Mouse (Mus musculus) kidney, adult 8-10 months (tissue): ENCODE results near the gene Adra1b.

ENCODE experiments used
- DNase-seq, 2 experiments: peaks; one replicate each; pipeline ENCODE4 v3.0.0; 2022

Gene Adra1b

DNA sequence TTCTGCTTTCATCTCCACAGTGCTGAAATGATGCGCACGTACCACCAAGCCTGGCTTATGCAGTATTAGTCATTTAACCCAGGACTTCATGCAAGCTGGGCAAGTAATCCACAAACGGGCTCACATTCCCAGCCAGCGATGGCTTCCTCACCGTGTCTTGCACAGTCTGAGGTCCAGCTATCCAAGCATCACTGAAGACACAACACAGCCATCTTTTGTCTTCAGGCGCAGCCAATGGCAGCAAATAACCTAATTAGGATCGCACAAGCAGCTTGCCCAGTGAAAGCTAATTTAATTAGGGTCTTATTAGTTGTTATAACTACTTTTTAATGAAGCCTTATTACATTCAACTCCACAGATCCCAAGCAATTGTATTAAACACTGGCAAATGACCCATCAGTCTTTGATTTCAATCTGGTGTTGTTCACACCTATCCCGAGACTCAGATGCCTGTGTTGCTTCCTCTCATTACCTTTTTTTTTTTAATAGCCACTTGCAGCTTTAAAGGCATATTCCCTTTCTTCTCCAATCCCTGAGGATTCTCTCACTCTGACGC lies 83.6 kb downstream of the Adra1b start:
- no peak for DNase-seq

DNA sequence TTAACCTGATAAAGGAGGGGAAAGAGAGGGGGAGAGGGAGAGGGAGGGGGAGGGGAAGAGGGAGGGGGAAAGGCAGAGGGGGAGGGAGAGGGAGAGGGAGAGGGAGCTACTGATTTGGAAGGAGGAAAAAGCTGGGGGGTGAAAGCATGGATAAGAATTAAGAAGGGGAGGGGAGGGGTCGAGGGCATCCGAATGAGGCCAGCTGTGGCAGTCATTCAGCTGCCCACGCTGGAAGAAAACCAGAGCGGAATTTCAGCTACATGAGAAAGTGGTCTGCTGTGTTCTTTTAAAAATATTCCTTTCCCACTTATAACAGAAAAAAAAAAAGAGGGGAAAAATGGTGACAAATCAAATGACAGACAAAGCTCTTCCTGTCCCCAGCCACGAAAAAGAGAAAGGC lies 88.5 kb downstream of the Adra1b start:
- DNase-seq: no peak

DNA sequence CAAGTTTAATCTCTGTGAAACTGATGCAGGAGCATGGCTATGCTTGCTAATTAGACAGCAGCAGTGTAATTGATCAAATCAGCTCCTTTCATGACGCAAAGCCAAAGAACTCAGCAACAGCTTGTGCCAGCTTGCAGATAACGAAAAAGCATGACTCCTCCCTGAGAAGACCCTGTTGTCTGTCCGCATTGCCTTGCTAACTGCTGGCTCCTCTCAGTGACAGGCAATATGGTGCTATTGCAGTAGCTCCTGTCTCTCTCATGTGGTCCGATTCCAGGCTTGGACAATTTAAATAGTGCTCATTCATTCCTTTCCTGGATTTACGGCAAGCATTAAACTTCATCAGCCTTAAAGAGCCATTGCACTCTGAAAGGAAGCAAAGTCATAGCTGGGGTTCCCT lies 93.3 kb downstream of the Adra1b start:
- no peak for DNase-seq

DNA sequence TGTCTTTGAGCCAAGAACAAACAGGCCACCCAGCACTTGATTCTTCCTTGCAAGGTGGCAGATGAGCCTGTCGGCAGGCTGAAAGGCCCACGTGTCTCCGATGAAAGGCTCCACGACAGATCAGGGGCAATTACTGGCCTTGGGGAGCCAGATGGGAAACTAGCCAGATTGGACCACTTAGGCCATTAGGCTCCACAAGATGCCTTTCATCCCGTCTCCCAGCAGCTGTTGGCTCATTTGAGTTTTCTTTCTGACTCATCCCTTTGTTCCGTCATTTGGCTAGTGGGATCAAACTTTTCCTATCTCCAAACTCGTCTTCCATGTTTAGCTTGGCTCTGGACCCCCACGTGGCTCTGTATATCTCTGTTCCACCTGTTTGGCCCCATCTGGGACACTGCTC lies 105.0 kb downstream of the Adra1b start:
- DNase-seq: no peak

DNA sequence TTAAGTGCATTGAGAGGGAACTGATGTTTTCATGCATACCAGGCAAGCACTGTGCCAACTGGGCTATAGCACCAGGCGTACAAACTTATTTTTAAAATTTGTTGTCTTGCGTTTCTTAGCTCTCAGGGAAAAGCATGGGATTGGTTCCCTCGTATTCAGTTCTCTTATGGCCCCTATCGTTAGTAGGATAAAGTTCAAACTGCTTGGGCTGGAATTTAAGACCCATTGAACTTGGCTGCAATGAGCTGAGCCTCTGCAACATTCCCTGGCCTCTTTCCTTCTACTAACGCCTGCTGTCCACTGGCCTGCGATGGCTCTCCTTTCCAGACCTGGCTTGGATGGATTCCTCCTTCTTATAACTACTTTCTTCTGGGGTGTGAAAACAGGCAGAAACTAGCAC lies 110.6 kb downstream of the Adra1b start:
- no peak for DNase-seq

DNA sequence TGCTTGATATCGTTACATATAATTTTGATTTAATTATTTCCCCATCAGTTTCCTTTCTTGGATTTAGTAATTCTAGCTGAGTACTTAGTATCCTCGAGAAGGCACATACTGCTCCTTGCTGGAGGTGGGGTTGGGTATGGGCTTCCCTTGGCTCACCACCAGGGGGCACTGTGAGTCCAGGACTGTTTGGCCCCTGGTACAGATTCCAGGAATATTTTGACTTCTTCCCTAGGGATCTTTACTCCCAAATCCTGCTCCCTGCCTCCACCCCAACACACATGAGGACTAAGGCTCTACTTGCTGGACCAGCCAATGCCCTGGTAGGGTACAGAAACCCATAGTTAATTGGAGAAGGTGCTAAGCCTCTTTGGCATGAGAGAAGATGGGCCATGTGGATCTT lies 117.2 kb downstream of the Adra1b start:
- DNase-seq: peak; percentile 61 to 74

DNA sequence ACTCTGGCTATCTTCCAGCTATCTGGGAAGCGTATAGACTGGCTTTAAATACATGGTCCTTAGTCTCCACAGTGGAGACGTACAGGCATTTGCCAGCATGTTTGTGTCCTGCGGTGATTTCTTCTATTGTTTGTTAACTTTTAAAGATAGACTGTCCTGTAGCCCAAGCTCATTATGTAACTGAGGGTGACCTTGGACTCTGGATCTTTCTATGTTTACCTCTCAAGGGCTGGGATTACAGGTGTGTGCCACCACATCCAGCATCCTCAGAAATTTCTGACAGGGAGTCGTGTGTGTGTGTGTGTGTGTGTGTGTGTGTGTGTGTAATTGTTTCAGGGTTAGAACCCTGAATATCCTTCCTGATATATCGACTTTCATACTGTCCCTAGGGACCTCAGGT lies 117.9 kb downstream of the Adra1b start:
- DNase-seq: no peak

DNA sequence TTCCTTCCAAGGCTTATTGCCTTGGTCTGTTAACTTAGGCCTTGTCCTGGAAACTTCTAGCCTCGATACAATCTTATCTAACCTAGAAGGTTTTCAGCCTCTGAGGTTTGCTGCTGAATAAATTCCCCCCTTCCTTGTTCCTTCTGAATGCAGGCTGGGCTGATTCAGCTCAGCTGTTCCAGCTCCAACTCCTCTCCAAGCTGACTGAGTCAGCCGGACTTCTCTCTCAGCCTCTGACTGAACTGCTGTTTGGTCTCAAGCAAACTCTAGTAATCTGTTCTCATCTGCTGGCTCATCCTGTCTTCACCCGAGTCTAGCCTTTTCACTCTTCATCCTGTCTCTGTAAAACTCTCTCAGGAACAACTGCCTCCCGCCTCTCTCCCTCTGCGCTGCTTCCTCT lies 121.5 kb downstream of the Adra1b start:
- DNase-seq: no peak

DNA sequence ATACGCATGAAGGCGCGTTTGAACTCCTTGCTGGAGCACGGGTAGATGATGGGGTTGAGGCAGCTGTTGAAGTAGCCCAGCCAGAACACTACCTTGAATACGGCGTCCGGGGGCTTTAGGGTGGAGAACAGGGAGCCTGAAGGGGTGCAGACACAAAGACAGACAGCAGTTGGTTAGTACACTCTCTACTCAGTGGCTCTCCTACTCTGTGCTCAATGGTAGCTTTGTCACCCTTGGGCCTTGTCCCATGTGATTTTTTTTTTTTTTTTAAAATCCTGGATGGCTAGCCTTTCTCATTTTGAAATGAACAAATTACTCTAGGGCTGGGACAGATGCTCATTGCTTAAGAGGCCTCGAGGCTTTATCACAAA lies 124.7 kb downstream of the Adra1b start:
- no peak for DNase-seq

DNA sequence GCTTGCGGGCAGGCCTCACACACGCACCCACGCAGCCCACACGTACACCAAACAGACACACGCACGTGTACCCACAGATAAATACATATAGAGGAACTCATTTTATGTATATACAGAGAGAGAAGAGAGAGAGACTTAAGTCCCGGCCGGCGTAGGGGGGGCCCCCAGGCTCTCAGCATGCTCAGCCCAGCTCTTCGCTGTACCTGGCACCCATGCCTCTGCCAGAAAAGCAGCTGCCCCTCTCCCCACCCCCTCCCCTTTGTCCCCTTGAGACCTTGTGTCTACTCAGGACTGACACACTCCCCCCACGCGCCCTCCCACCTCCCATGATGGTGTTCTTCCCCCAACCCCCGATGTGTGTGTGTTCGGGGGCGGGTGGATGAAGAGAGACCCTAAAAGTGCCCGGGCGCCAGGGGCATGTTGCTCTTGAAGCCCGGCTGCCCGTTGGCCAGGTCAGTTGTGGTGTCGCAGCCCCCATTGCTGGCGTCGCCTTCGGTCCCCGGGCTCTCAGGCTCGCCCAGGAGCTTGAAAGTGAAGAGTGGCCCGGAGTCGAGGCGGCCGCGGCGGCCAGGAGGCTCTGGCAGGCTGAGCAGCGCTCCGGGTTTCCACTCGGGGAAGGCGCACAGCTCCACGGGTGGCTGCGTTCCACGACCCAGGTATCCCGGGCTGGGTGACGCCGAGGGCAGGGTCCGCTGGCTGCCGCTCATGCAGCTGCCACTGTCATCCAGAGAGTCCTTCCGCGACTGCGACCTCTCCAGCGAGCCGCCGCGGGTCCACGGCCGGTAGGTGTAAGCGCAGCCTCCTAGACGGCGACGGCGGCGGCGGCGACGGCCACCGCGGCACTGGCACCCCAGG lies 125.3 kb downstream of the Adra1b start:
- peak in 1 of 2 experiments; percentile 13 for DNase-seq

DNA sequence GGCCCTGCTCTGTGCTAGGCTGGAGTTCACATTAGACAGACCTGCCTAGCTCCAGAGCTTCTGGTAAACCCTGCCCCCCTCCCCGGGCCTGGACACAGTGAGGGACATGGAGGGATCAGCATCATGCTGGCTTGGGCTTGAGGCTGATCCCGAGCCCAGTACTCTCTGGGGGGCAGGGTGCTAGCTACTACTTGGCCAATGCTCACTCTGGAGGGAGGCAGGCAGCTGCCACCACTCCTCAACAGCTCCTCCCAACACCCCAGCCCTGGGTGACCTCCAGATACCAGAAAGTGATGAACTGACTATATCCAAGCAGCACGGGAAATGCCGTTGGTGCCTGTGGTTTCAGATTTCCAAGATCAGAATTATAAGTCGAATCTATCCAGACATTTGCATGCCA lies 127.3 kb downstream of the Adra1b start:
- DNase-seq: peak; percentile 31 to 46

DNA sequence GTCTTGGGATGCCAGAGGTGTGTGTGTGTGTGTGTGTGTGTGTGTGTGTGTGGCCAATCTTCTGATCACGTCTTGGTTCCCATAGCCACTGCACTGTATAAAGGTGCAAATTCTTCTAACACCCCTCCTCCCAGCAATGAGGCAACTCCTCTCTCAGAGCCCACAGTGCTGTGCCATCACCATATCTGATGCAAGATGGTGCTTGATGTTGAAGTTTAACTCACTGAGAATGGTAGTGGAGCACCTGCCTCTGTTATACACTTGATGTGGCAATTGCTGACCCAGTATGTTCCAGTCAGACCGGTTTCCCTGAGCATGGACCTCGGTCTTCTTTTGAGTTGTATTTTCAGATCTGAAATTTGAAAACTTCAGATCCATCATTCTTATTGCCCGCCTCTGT lies 130.9 kb downstream of the Adra1b start:
- no peak for DNase-seq

DNA sequence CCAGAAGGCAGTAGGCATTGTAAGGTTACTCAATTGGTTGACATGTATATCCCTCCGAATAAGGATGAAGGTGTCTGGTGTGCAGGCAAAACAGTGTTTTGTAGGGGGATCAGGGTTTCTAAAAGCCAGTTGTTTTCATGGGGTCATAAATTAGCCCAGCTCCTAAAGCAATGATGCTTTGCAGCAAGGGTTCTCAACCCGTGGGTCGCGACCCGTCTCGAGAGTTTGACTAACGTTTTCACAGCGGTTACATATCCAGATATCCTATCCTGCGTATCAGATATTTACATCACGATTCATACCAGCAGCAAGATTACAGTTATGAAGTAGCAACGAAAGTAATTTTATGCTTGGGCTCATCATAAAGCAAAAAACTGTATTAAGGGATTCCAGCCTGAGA lies 133.3 kb downstream of the Adra1b start:
- DNase-seq: no peak

DNA sequence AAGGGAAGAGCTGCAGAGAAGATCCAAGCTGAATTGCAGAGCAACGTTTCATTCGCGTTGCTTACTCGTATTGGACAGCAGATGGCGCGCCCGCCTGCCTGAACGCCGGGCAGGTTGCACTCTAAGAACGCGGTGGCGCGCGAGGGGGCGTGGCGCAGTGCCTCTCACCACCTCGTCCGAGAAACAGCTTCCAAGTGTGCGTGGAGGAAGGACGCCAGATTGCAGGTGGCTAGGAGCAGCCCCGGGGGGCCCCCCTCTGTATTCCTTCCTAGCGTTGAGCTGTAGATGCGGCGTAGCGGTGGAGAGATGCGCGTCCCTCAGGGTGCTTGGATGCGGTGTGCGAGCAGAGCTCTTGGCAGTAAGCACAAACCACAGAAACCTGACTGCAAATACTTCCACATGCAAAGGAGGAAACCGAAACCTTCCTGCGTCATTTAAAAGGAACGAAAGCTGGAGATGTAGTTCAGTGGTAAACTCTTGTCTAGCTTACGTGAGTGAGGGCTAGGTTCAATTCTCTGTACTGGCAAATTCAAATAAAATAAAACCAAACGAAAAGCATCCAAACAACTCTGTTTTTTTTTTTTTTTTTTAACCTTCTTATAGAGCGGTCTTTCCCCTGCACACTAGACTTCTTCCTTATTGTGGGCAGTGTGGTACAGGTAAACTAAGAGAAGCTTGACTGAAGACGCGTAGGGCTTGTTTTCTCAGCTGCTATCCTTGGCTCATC lies 133.9 kb downstream of the Adra1b start:
- peak; percentile 56 to 72 for DNase-seq

DNA sequence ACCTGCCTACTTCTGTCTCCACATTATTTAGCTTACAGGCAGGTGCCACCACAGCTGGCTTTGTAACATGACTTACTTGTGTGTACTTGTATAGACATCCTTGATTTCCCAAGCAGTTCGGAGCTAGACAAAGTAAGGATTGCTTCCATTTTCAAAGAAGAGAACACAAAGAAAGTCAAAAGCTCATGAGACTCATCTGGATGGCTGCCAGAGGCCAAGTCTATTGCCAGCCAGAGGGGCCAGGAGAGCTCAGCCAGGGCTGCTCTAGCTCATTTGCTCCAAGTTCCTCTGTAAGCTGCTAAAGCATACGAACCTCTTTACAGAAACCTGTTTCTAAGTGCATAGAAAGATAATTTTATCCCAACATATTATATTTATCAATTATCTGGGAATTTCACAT lies 142.6 kb downstream of the Adra1b start:
- no peak for DNase-seq

DNA sequence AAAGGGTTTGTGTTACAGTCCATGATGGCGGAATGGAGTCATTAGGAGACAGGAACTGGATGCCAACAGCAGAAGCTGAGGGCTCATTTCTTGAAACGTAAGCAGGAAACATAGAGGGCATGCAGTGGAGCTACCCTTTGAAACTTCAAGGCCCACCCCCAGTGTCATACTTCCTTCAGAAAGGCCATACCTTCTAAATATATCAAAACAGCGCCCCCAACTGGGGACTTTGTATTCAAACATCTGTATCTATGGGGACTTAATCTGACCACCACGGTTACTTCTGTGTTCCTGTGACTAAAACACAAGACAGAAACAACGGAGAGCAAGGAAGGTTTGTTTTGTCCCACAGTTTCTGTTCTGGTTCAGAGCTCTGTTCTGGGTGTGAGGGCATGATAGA lies 145.6 kb downstream of the Adra1b start:
- no peak for DNase-seq

DNA sequence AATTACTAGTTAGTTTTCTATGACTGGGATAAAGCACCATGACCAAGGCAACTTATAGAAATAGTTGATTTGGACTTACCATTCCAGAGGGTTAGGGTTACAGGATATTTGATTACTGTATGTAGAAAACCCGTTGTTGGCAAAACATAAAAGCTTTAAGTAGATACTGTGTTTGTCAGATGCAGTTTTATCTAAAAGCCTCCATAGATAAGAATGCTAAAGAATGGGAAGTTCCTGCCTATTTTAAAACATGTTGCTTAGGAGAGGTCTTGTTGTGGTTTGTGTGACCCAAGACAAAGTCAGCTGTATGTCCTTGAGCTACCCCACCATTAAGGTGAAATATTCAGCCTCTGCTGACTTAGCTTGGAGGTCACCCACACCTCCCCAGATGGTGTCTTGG lies 146.4 kb downstream of the Adra1b start:
- no peak for DNase-seq

DNA sequence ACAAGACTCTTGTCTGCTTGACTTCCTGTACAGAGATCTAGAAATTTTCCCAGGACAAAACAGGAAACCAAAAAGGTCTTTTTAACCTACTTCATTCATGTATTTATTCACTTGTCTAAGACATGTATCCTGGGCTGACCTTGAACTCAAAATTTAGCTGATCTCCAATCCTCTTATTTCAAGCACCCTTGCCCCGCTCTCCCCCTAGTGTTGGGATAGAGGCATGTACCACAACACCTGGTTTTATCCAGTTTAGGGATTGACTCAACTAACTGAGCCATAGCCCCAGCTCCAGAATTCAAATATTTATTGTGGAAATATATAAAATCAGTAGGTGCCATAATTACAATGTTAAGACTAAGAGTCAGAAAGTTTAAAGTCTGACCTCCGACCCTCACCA lies 149.5 kb downstream of the Adra1b start:
- no peak for DNase-seq

DNA sequence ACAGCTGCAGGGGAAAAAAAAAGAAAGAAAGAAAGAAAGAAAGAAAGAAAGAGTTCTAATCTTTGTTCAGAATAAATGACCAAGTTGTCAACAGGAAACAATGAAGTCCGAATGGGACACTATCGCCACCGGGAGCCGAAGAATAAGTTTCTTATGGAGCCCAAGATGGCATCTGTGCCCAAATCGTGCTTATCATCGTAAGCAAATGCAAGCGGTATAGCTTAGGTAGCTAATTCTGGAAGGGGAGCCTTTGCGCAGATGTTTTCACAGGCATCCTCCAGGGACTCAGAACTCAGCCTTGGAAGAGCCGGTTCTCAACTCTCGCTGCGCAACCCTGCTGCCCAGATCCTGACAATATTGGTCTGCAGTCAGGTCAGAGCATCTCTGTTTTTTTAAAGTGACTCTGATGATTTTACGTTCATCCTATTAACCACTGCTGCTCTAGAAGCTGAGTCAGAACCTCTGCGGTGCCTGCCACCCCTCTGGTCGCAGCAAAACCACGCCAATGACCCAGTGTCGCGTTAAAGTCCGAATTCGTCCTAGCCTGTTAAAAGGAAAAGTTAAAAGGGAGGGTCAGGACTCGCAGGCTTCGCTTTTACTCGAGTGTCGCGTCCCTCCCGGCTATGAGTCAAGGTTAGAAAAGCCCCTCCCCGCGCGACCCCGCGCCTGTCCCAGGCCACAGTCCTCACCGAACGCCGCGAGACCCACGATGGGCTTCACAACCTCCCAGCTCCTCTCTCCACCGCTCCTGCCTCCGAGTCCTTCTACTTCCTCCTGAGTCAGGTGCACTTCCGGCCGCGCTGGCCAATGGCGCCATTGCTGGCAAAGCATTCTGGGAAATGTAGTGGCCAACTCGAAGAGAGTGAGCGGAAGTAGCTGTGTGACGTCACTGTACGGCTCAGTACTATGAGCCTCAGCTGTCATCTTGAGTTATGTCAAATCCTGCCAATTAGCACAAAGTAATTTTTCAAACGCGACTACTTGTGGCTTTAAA lies 153.5 kb downstream of the Adra1b start, which contains the start of gene Ttc1:
Gene Ttc1 (minus strand): TSS at position 776 of the 994 bp plus-strand sequence.
- DNase-seq: peak; percentile 98

DNA sequence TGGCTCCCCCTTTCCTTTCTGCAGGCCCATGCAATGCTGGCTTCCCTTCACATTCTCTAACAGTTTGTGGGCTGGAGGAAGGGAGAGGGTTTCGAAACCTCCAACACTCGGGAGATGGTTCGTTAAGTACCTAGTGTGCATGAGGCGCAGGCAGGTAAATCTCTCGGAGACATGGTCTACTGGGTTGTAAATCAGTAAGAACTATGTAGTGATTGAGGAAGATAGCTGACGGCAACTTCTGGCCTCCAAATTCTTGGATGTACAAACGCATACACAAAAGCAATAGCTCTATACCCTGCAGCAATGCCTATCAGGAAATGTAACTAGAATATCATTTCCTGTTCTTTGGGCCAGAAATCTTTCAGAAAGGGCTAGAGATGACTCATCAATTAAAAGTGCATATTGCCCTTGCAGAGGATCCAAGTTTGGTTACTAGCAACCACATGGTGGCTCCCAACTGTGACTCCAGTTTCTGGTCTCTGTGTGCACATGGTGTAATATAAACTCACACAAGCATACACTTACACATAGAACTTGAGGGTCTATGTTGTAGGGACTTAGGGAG lies 172.2 kb downstream of the Adra1b start:
- DNase-seq: no peak

DNA sequence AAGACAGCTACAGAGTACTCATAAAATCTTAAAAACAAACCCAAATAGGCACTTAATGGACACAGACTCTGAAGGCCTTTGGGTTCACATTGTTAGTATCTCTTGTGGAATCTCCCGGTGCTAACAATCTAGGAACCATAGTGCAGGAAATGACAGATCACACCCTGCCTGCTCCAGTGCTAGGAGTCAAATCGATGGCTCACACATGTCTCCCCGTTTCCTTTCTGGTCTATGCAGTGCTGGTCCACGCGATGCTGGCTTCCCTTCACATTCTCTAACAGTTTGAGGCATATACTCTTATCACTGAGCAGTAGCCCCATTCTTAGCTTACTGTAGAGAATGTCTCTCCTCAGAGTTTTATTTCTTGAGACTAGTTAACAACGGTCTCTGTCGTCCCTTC lies 173.2 kb downstream of the Adra1b start:
- no peak for DNase-seq
